Mouse (Mus musculus) liver (tissue): ENCODE measurements around the gene Maff.

Source experiments
- DNase-seq: peaks from one replicate; pipeline ENCODE4 v3.0.0-alpha.2; 2020; ENCODE audit warnings: mixed read lengths

The Maff gene

DNA sequence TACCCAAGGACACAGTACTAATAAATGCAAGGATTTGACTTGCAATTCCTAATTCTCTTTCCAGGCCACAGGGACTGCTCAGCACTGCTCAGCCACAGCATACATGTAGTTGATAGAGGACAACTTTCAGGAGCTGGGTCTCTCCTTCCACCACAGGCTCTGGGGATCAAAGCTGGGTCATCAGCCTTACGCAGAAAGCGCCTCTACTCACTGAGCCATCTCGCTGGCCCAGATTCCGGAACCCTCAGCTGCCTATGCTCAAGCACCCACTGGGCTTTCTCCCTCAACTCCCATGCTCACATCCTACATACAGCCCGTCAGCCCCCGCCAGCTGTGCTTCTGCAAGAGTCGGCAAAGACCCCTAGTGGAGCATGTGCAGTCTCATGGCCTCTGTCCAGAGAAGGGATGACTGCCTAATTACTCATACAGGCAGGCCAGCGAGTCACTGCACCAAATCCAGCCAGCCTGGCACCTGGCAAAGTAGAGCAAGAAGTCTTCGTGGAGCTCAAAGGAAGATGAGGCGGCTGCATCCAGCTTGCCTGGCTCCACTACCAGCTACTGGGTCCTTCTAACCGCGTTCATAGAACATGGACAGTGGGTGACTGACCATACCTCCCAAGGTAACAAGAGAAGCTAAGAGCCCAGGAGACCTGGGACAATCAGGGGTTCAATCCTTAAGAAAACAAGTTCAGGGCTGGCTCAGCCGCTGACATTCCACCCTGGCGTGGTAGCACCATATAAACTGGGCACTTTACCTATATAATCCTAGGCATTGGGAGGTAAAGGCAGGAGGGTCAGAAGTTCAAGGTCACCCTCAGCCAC is 53.0 kb downstream of the Maff start:
- no peak for DNase-seq

DNA sequence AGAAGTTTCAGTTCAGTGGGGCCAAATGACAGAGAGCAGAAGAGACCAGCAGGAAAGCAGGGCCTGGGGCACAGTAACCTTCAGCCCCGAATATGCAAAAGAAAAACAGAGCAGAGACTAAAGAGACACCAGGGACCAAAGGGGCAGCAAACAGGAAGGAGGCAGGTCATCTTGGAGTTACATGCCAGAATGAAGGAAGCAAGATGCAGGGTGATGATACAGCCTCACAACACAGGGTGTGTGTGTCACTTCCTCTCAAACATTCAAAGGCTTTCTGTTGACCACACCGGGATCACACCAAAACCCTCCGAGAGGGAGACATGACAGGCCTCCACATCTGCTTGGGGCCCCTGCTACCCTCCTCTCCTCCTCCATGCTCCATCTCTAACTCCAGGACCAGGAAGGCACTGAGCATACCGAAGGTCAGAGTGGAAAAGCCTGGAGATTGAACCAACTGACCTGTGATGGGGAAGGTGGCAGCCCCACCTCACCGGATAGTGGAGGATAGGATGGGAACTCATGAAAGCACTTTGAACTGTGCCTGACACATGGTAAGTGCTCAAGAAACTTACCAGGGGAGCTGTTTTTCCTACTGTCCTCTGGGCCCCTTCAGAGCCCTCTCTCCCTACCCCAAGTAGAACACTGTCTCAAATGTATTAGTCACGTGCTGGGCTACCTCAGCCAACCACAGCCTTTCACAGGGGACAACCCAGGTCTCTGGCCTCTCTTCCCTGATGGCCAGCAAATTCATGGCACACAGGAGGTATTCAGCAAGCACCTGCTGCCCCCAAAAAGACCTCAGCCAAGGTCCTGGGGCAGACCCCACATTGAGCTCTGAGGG is 53.9 kb downstream of the Maff start:
- DNase-seq, result no peak

DNA sequence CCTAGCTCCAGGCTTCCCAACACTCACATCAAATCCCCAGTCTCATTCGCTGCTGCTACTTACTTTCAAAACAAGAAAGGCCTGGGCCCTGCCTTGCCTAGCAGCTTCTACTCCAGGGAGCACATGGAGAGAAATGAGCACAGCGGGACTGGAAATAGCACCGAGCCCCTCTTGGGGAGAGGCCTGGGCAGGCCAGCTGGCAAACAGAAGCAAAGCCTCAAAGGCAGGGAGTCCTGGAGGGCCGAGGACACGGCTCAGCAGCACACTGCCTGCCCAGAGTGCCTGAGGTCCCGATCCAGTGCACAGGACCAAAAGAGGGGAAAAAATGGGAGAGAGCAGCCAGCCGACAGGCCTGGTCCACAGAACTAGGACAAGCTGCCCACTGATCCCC is 54.5 kb downstream of the Maff start:
- no peak for DNase-seq

GRCm38 (mm10) chr15:79402176-79402575 is 55.8 kb downstream of the Maff start:
- no peak for DNase-seq

GRCm38 (mm10) chr15:79402836-79403762 is 56.7 kb downstream of the Maff start, which contains the start of gene Tmem184b:
TSS of gene Tmem184b (minus strand) at chr15:79403569.
- peak; percentile 86 for DNase-seq

GRCm38 (mm10) chr15:79403763-79404210 is 57.4 kb downstream of the Maff start:
- no peak for DNase-seq

DNA sequence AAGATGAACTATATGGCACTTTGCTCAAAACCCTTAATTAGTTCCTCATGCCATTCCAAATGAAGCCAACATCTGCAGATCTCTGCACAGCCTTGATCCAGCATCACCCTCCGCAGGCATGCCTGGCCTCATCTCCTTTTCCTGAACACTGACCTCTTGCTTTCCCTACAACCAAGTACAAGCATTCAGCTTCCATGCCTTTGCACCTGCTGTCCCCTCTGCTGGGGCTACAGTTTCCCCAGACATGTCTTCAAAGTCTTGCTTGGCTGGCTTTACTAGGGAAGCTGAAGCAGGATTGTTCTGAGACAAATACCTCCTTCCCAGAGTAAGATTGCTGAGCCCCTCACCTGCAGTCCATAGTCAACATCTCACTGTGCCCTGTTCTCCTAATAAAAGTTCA is 57.9 kb downstream of the Maff start:
- no peak for DNase-seq

GRCm38 (mm10) chr15:79406564-79406963 is 60.1 kb downstream of the Maff start:
- no peak for DNase-seq
